Mouse (Mus musculus): ENCODE results near the gene Eya2. TPM values are rescaled to one million over a fixed set of nuclear protein-coding genes. Genes with fewer than 3 reads are reported as not detected.

Gene Eya2
- polyA plus RNA-seq, 1 experiment from 2014 or later = not detected

GRCm38 (mm10) chr2:165611551-165612253 lies 16.9 kb downstream of the Eya2 start:
- Histone ChIP-seq H3K79me2 (ENCODE audit: inconsistent target) (no peaks in the 10 kb centered on the region), H3K27ac (no peak overlapping the region), H3K36me3 (ENCODE audit: inconsistent target) (no peaks in the 10 kb centered on the region), H3K4me3 (ENCODE audit: inconsistent target) (no peak overlapping the region)
- WGBS (ENCODE audit: missing documents) = 87% methylated on average over 7 of the region's 7 CpGs

GRCm38 (mm10) chr2:165613741-165614339 lies 19.0 kb downstream of the Eya2 start:
- Histone ChIP-seq H3K27ac (no peak overlapping the region), H3K4me3 (ENCODE audit: inconsistent target) (no peak overlapping the region), H3K79me2 (ENCODE audit: inconsistent target) (no peaks in the 10 kb centered on the region), H3K36me3 (ENCODE audit: inconsistent target) (no peaks in the 10 kb centered on the region)
- 93% methylated on average over 13 of the region's 13 CpGs for WGBS (ENCODE audit: missing documents)

GRCm38 (mm10) chr2:165621488-165621887 lies 26.7 kb downstream of the Eya2 start:
- H3K36me3 ChIP-seq (ENCODE audit: inconsistent target) = no peaks in the 10 kb centered on the region
- H3K79me2 ChIP-seq (ENCODE audit: inconsistent target) = no peaks in the 10 kb centered on the region
- WGBS (ENCODE audit: missing documents) = 95% methylated on average over 2 of the region's 2 CpGs
- no peak overlapping the region for H3K4me3 ChIP-seq (ENCODE audit: inconsistent target)
- no peak overlapping the region for H3K27ac ChIP-seq

- Histone ChIP-seq H3K36me3 (ENCODE audit: inconsistent target) (no peaks in the 10 kb centered on the region), H3K79me2 (ENCODE audit: inconsistent target) (no peaks in the 10 kb centered on the region), H3K27ac (no peak overlapping the region), H3K4me3 (ENCODE audit: inconsistent target) (no peak overlapping the region)
- 48% methylated on average over 3 of the region's 3 CpGs for WGBS (ENCODE audit: missing documents)
These were observed 27.8 kb downstream of the Eya2 start for GRCm38 (mm10) chr2:165622596-165622995.

GRCm38 (mm10) chr2:165626826-165627225 lies 32.0 kb downstream of the Eya2 start:
- no peak overlapping the region for H3K4me3 ChIP-seq (ENCODE audit: inconsistent target)
- H3K36me3 ChIP-seq (ENCODE audit: inconsistent target) = no peaks in the 10 kb centered on the region
- no peak overlapping the region for H3K27ac ChIP-seq
- H3K79me2 ChIP-seq (ENCODE audit: inconsistent target) = no peaks in the 10 kb centered on the region
- WGBS (ENCODE audit: missing documents) = 94% methylated on average over 6 of the region's 6 CpGs

- Histone ChIP-seq H3K4me3 (ENCODE audit: inconsistent target) (no peak overlapping the region), H3K27ac (no peak overlapping the region)
- WGBS (ENCODE audit: missing documents) = 37% methylated on average over 6 of the region's 6 CpGs
These were observed 33.1 kb downstream of the Eya2 start for GRCm38 (mm10) chr2:165627974-165628373.

GRCm38 (mm10) chr2:165629900-165630299 lies 35.1 kb downstream of the Eya2 start:
- no peak overlapping the region for H3K27ac ChIP-seq
- no peaks in the 10 kb centered on the region for H3K79me2 ChIP-seq (ENCODE audit: inconsistent target)
- 47% methylated on average over 8 of the region's 8 CpGs for WGBS (ENCODE audit: missing documents)
- H3K4me3 ChIP-seq (ENCODE audit: inconsistent target) = no peak overlapping the region
- no peaks in the 10 kb centered on the region for H3K36me3 ChIP-seq (ENCODE audit: inconsistent target)

More at GRCm38 (mm10) chr2:165627974-165628373, 33.1 kb downstream of the Eya2 start:
- Histone ChIP-seq H3K36me3 (ENCODE audit: inconsistent target) (no peaks in the 10 kb centered on the region), H3K79me2 (ENCODE audit: inconsistent target) (no peaks in the 10 kb centered on the region)

GRCm38 (mm10) chr2:165633011-165633785 lies 38.4 kb downstream of the Eya2 start:
- 49% methylated on average over 11 of the region's 11 CpGs for WGBS (ENCODE audit: missing documents)
- Histone ChIP-seq H3K79me2 (ENCODE audit: inconsistent target) (no peaks in the 10 kb centered on the region), H3K4me3 (ENCODE audit: inconsistent target) (no peak overlapping the region), H3K27ac (no peak overlapping the region), H3K36me3 (ENCODE audit: inconsistent target) (no peaks in the 10 kb centered on the region)

GRCm38 (mm10) chr2:165634481-165634880 lies 39.6 kb downstream of the Eya2 start:
- Histone ChIP-seq H3K36me3 (ENCODE audit: inconsistent target) (no peaks in the 10 kb centered on the region), H3K27ac (no peak overlapping the region), H3K4me3 (ENCODE audit: inconsistent target) (no peak overlapping the region), H3K79me2 (ENCODE audit: inconsistent target) (no peaks in the 10 kb centered on the region)
- WGBS (ENCODE audit: missing documents) = 65% methylated on average over 7 of the region's 7 CpGs

GRCm38 (mm10) chr2:165639075-165639755 lies 44.4 kb downstream of the Eya2 start:
- Histone ChIP-seq H3K4me3 (ENCODE audit: inconsistent target) (no peak overlapping the region), H3K27ac (no peak overlapping the region), H3K36me3 (ENCODE audit: inconsistent target) (no peaks in the 10 kb centered on the region), H3K79me2 (ENCODE audit: inconsistent target) (no peaks in the 10 kb centered on the region)
- WGBS (ENCODE audit: missing documents) = 9% methylated on average over 11 of the region's 11 CpGs

- no peaks in the 10 kb centered on the region for H3K79me2 ChIP-seq (ENCODE audit: inconsistent target)
- WGBS (ENCODE audit: missing documents) = 81% methylated on average over 14 of the region's 14 CpGs
- no peak overlapping the region for H3K27ac ChIP-seq
- no peaks in the 10 kb centered on the region for H3K36me3 ChIP-seq (ENCODE audit: inconsistent target)
- H3K4me3 ChIP-seq (ENCODE audit: inconsistent target) = no peak overlapping the region
These were observed 47.2 kb downstream of the Eya2 start for GRCm38 (mm10) chr2:165641909-165642505.

GRCm38 (mm10) chr2:165643596-165643995 lies 48.8 kb downstream of the Eya2 start:
- WGBS (ENCODE audit: missing documents) = 95% methylated on average over 3 of the region's 3 CpGs
- no peak overlapping the region for H3K27ac ChIP-seq
- no peaks in the 10 kb centered on the region for H3K36me3 ChIP-seq (ENCODE audit: inconsistent target)
- no peaks in the 10 kb centered on the region for H3K79me2 ChIP-seq (ENCODE audit: inconsistent target)
- no peak overlapping the region for H3K4me3 ChIP-seq (ENCODE audit: inconsistent target)

- H3K79me2 ChIP-seq (ENCODE audit: inconsistent target) = no peaks in the 10 kb centered on the region
- no peaks in the 10 kb centered on the region for H3K36me3 ChIP-seq (ENCODE audit: inconsistent target)
- WGBS (ENCODE audit: missing documents) = 89% methylated on average over 9 of the region's 9 CpGs
- H3K4me3 ChIP-seq (ENCODE audit: inconsistent target) = no peak overlapping the region
- H3K27ac ChIP-seq = no peak overlapping the region
These were observed 49.2 kb downstream of the Eya2 start for GRCm38 (mm10) chr2:165644057-165644456.

GRCm38 (mm10) chr2:165651031-165651430 lies 56.2 kb downstream of the Eya2 start:
- H3K4me3 ChIP-seq (ENCODE audit: inconsistent target) = no peak overlapping the region
- no peaks in the 10 kb centered on the region for H3K79me2 ChIP-seq (ENCODE audit: inconsistent target)
- WGBS (ENCODE audit: missing documents) = 55% methylated on average over 11 of the region's 11 CpGs
- H3K27ac ChIP-seq = no peak overlapping the region
- no peaks in the 10 kb centered on the region for H3K36me3 ChIP-seq (ENCODE audit: inconsistent target)

Measured in macrophage (primary cell).